Mouse (Mus musculus) neural tube, embryonic 14.5 days (tissue): Measurements from ENCODE around the gene Map3k14. TPM values are rescaled to one million over a fixed set of nuclear protein-coding genes. Genes with fewer than 3 reads are reported as not detected.

Experiments used
- ATAC-seq: fragments of 200-750 bp; cut with Nextera tagmentation; 2 replicates; pipeline ENCODE4 v1.8.0; 2017; ENCODE audit warnings: low read depth, mild to moderate bottlenecking, moderate TSS enrichment, moderate library complexity
- H3K27ac ChIP-seq: fragments of 300-500 bp; sonication (generic); 2 replicates; pipeline ENCODE4 v1.5.1; 2014; ENCODE audit warnings: low read depth, mild to moderate bottlenecking, control low read depth, low read length, moderate library complexity, mixed read lengths
- H3K27me3 ChIP-seq: fragments of 300-500 bp; sonication (generic); 2 replicates; pipeline ENCODE4 v1.6.1; 2014; ENCODE audit warnings: low read length; ENCODE audit not compliant: control insufficient read depth, insufficient read depth
- H3K36me3 ChIP-seq: fragments of 300-500 bp; sonication (generic); 2 replicates; pipeline ENCODE4 v1.6.1; 2014; ENCODE audit warnings: low read length, mixed read lengths; ENCODE audit not compliant: control insufficient read depth, insufficient read depth
- H3K4me1 ChIP-seq: fragments of 300-500 bp; sonication (generic); 2 replicates; pipeline ENCODE4 v1.6.1; 2014; ENCODE audit warnings: low read length; ENCODE audit not compliant: control insufficient read depth, insufficient read depth
- H3K4me2 ChIP-seq: fragments of 300-500 bp; sonication (generic); 2 replicates; pipeline ENCODE4 v1.6.1; 2014; ENCODE audit warnings: mild to moderate bottlenecking, low read depth, low read length, control low read depth
- H3K4me3 ChIP-seq: fragments of 300-500 bp; sonication (generic); 2 replicates; pipeline ENCODE4 v1.5.1; 2014; ENCODE audit warnings: low read depth, low read length, control low read depth, mixed read lengths
- H3K9ac ChIP-seq: fragments of 300-500 bp; sonication (generic); replicated peaks from 2 replicates; pipeline ENCODE4 v1.6.1; 2014; ENCODE audit warnings: low read depth, mild to moderate bottlenecking, control low read depth, low read length, mixed read lengths
- H3K9me3 ChIP-seq: fragments of 300-500 bp; sonication (generic); 2 replicates; pipeline ENCODE4 v1.6.1; 2016; ENCODE audit warnings: low read length; ENCODE audit not compliant: control insufficient read depth
- WGBS: fragments of 180-500 bp; shearing (Covaris S2); extraction: QIAGEN DNeasy Blood & Tissue Kit; methylation state at CpG from one replicate; pipeline ENCODE4 v1.1.7; 2014; 5-methylcytosine and 5-hydroxymethylcytosine counted together
- polyA plus RNA-seq: library from polyadenylated mRNA; unstranded; fragments of >200 nt; fragmentation: Nextera tagmentation; extraction: Ambion mirVana; gene quantifications from 2 replicates; pipeline ENCODE4 v1.2.1, GENCODE M21; 2014

The Map3k14 gene
- polyA plus RNA-seq, 1 experiment from 2014 or later = 3.0 TPM

DNA sequence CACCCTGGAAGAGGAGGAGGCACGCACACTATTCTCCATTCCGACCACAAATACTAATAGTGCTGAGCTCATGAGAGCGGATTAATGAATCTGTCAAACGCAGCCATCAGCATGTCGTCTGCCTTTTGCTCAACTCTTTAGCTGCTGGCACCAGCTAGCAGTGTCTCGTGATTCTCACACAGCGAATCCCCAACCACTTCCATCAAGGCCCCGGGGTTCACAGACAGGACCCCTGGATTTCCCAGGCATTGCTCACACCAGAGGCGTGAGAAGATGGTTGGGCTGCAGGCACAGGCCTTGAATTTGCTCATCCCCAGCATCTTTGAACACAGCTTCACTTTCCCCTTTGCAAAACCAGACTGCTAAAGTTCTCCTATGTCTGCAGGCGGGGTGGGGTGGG lies 18.0 kb upstream of the Map3k14 start:
- ATAC-seq = no peak
- WGBS = 85% methylated on average over 10 of the region's 10 CpGs
- H3K27ac ChIP-seq = no peak overlapping the region
- no peak overlapping the region for H3K4me3 ChIP-seq
- H3K27me3 ChIP-seq = no peaks in the 10 kb centered on the region
- H3K4me2 ChIP-seq = no peak overlapping the region
- no peaks in the 10 kb centered on the region for H3K36me3 ChIP-seq
- H3K9ac ChIP-seq = no peak overlapping the region
- H3K4me1 ChIP-seq = no peaks in the 10 kb centered on the region
- H3K9me3 ChIP-seq = no peaks in the 10 kb centered on the region

DNA sequence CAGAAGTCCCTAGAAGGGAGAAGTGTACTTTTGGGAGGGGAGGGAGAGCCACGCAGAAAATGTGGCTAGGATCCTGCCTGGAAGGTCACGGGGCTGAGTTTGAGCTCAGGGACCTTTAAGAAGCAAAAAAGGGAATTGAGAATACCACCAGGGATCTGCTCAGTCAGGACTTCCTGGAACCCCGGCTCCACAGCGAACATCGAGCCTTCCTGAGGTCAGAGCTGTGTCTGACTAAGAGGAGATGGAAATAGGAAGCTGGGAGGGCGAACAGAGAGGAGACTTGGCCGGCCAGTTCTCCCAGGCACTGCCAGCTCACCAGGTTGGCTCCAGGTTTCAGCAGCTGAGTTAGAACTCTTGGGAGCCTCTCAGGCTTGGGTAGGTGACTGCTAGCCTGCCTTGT lies 14.5 kb upstream of the Map3k14 start:
- ATAC-seq = no peak
- WGBS = 74% methylated on average over 7 of the region's 7 CpGs
- Histone ChIP-seq H3K4me3 (no peak overlapping the region), H3K4me2 (no peak overlapping the region), H3K9me3 (no peaks in the 10 kb centered on the region), H3K9ac (no peak overlapping the region), H3K36me3 (no peaks in the 10 kb centered on the region), H3K27ac (no peak overlapping the region), H3K4me1 (no peaks in the 10 kb centered on the region), H3K27me3 (no peaks in the 10 kb centered on the region)

DNA sequence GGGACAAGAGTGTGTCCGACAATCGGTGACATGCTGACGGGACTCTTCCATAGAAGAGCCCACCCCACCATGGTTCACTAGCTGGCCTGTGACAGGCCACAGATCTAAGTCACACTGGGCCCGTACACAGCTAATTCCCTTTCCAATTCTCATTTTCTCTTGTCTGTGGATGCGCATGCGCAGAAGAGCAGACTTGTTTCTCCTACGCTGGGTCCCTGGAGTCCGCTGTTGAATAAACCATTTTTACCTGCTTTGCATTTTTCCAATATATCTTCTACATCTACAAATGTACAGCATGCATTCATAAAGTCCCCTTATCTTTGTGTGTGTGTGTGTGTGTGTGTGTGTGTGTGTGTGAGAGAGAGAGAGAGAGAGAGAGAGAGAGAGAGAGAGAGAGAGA lies 9.2 kb upstream of the Map3k14 start:
- Histone ChIP-seq H3K4me3 (no peak overlapping the region), H3K4me1 (no peaks in the 10 kb centered on the region), H3K27me3 (no peaks in the 10 kb centered on the region), H3K9me3 (no peaks in the 10 kb centered on the region), H3K27ac (no peak overlapping the region), H3K36me3 (no peaks in the 10 kb centered on the region), H3K9ac (no peak overlapping the region), H3K4me2 (no peak overlapping the region)
- no peak for ATAC-seq
- WGBS = 91% methylated on average over 8 of the region's 8 CpGs

DNA sequence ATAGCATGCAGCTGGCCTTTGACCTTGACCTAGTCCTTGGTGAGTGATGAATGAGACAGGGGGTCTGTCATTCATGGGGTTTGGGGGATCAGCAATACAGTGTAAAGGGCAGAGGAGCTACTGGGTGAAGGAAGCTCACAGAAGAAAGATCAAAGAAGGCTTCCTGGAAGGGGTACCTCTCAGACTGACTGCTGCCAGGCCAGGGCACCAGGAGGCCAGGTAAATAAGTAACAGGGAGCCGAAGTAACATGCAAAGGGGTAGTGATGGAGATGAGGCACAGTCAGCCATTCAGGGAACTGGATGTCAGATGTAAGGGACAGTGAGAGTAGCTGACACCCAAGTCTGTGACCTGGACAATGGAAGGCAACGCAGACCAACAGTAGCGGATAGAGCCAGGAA lies 5.6 kb upstream of the Map3k14 start:
- no peaks in the 10 kb centered on the region for H3K36me3 ChIP-seq
- H3K9ac ChIP-seq = no peak overlapping the region
- no peaks in the 10 kb centered on the region for H3K4me1 ChIP-seq
- H3K27ac ChIP-seq = no peak overlapping the region
- no peaks in the 10 kb centered on the region for H3K9me3 ChIP-seq
- no peak overlapping the region for H3K4me3 ChIP-seq
- no peak overlapping the region for H3K4me2 ChIP-seq
- H3K27me3 ChIP-seq = no peaks in the 10 kb centered on the region
- WGBS = 90% methylated on average over 3 of the region's 3 CpGs
- no peak for ATAC-seq

DNA sequence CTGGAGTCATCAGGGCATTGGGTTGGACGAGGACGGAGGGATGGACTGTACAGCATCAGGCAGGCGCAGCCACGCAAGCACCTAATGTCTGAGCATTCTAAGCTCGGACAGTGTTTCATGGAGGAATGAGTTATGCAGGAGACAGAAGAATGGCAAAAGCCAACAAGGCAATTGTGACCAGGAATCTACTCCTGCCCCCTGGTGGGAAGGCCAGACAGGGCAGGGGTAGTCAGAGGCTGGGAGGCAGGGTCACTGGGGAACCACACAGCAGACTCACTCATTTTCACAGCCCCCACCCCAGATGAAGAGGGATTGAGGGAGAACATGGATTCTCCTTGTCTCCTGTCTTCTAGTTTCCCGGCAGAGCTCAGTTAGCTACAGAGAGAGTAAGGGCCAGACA lies 4.7 kb upstream of the Map3k14 start:
- 56% methylated on average over 6 of the region's 6 CpGs for WGBS
- Histone ChIP-seq H3K4me2 (no peak overlapping the region), H3K27me3 (no peaks in the 10 kb centered on the region), H3K9me3 (no peaks in the 10 kb centered on the region), H3K4me3 (no peak overlapping the region), H3K9ac (no peak overlapping the region), H3K36me3 (no peaks in the 10 kb centered on the region), H3K27ac (no peak overlapping the region), H3K4me1 (no peaks in the 10 kb centered on the region)
- no peak for ATAC-seq

DNA sequence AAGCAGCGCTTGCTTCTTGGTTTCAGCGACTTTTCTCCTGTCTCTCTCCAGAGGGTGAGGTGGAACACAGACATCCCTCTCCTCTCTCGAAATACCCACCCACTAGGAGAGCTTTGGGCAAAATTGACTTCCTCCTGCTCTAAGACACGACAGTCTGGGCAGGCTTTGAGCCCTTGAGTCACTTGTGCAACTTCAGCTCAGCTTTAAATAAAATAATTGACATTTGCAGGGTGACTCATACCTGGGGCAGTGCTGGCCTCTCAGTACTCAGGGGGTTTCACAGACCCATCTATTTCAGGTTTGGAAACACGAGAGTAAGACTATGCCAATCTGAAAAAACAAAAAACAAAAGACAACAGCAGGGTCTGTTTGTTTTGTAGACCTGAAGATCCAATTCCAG lies 2.2 kb upstream of the Map3k14 start:
- Histone ChIP-seq H3K27ac (no peak overlapping the region), H3K9me3 (no peaks in the 10 kb centered on the region), H3K27me3 (no peaks in the 10 kb centered on the region), H3K4me2 (no peak overlapping the region), H3K4me1 (peaks cover 18% of the 10 kb centered on the region; the same call in 1 of the 2 replicates), H3K4me3 (no peak overlapping the region), H3K36me3 (no peaks in the 10 kb centered on the region), H3K9ac (no peak overlapping the region)
- no peak for ATAC-seq
- WGBS = 73% methylated on average over 5 of the region's 5 CpGs

DNA sequence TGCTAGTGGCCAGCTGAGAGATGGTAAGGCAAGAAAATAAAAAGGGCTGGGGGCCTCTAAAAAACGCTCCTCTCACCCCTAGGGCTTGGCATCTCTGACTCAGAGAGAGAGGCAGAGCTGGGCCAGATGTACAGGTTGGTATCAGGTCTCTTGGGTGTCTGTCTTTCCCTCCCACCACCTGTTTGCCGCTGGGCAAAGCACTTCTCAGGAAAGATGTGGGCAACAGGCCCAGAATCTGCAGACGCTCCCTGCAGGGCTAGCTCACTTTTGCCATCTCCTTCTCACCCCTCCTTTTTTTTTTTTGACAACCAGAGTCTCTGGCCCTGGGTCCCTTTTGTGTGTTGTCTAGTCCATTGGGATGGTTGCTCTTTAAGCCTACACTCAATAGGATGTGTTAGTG lies 1.6 kb upstream of the Map3k14 start:
- Histone ChIP-seq H3K4me3 (no peak overlapping the region), H3K4me2 (no peak overlapping the region), H3K36me3 (no peaks in the 10 kb centered on the region), H3K9ac (no peak overlapping the region), H3K9me3 (no peaks in the 10 kb centered on the region), H3K27me3 (no peaks in the 10 kb centered on the region), H3K4me1 (peaks cover 19% of the 10 kb centered on the region; the same call in 1 of the 2 replicates), H3K27ac (no peak overlapping the region)
- no peak for ATAC-seq
- 90% methylated on average over 3 of the region's 3 CpGs for WGBS

DNA sequence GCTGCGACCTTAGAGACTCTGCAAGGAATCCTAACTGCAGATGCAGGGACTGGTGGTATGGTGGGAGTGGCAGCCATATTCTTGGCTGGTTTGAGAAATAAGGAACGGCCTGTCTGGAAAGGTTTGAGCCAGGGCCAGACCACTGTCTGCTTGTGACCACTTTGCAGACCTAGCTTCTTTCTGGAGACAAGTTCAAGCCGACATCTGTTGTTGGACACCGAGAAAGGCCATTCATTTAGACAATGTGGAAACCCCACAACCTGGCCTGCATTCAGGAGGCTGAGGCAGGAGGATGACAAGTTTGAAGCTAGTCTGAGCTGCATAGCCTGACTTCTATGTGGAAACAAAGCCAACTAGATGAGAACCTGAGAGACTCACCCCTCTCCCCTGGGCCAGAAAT lies 1.1 kb upstream of the Map3k14 start:
- Histone ChIP-seq H3K9ac (no peak overlapping the region), H3K4me3 (no peak overlapping the region), H3K9me3 (no peaks in the 10 kb centered on the region), H3K27me3 (no peaks in the 10 kb centered on the region), H3K4me1 (peaks cover 22% of the 10 kb centered on the region; the same call in 1 of the 2 replicates), H3K27ac (peak overlapping the region; percentile 71; the same call in 1 of the 2 replicates), H3K36me3 (no peaks in the 10 kb centered on the region), H3K4me2 (peak overlapping the region; percentile 87)
- WGBS = 74% methylated on average over 4 of the region's 4 CpGs
- no peak for ATAC-seq

DNA sequence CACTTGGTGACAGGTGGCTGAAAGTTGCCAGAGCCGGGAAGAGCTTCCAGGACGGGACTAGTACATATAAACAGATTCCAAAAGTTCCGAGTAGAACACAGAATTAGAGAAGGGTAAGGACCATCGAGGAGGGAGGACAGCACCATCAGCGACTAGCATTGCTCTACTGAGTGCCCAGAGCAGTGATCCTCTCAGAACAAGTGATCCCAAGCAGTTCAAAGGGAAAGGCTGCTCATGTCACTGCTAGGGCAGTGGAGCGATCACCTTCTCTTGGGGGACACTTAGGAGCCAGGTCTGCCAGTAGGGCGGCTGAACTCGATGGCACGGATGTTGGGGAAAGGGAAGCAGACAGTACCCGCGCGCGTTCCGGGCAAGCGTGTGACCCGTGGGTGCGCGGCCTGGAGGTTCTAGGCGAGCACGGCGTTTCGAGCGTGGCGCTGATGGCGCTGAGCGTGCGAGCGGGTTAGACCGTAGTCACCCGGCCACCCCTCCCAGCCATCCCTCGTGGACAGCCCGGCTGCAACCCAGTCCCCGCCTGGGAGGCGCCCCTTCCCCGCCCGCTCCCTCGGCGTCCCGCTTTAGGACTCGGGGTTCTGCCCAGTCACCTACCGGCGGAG lies 435 bp downstream of the Map3k14 start:
- H3K4me1 ChIP-seq = peaks cover 32% of the 10 kb centered on the region
- no peaks in the 10 kb centered on the region for H3K36me3 ChIP-seq
- WGBS = under 1% methylated on average over 42 of the region's 42 CpGs
- H3K4me3 ChIP-seq = peak overlapping the region; percentile 66
- peak overlapping the region; percentile 76 for H3K9ac ChIP-seq
- ATAC-seq = peak; percentile 10
- peak overlapping the region; percentile 84 for H3K27ac ChIP-seq
- no peaks in the 10 kb centered on the region for H3K9me3 ChIP-seq
- H3K4me2 ChIP-seq = peak overlapping the region; percentile 87
- no peaks in the 10 kb centered on the region for H3K27me3 ChIP-seq
